Mouse (Mus musculus) hindbrain, embryonic 15.5 days (tissue): ENCODE results near the gene Sat2. TPM values are rescaled to one million over a fixed set of nuclear protein-coding genes. Genes with fewer than 3 reads are reported as not detected.
"Not testable (repeated sequence)": the region's sequence is repeated elsewhere in the genome, so short reads cannot be mapped to it uniquely, and the experiment has no call there.

ENCODE experiments used
- ATAC-seq: fragments of 200-750 bp; cut with Nextera tagmentation; 2 replicates; pipeline ENCODE4 v1.8.0; 2017; ENCODE audit warnings: low read depth, moderate number of reproducible peaks, moderate TSS enrichment; ENCODE audit not compliant: low FRiP score
- H3K27ac ChIP-seq: fragments of 300-500 bp; sonication (generic); replicated peaks from 2 replicates; pipeline ENCODE4 v1.5.1; 2015; ENCODE audit warnings: mild to moderate bottlenecking, inconsistent platforms
- H3K27me3 ChIP-seq: fragments of 300-500 bp; sonication (generic); 2 replicates; pipeline ENCODE4 v1.6.1; 2015; ENCODE audit warnings: control low read depth, inconsistent platforms
- H3K36me3 ChIP-seq: fragments of 300-500 bp; sonication (generic); 2 replicates; pipeline ENCODE4 v1.6.1; 2015; ENCODE audit warnings: control low read depth, inconsistent platforms
- H3K4me1 ChIP-seq: fragments of 300-500 bp; sonication (generic); replicated peaks from 2 replicates; pipeline ENCODE4 v1.6.1; 2015; ENCODE audit warnings: control low read depth, inconsistent platforms
- H3K4me2 ChIP-seq: fragments of 300-500 bp; sonication (generic); 2 replicates; pipeline ENCODE4 v1.6.1; 2015; ENCODE audit warnings: moderate library complexity, mild to moderate bottlenecking, inconsistent platforms
- H3K4me3 ChIP-seq: fragments of 300-500 bp; sonication (generic); 2 replicates; pipeline ENCODE4 v1.5.1; 2015; ENCODE audit warnings: mild to moderate bottlenecking, inconsistent platforms
- H3K9ac ChIP-seq: fragments of 300-500 bp; sonication (generic); 2 replicates; pipeline ENCODE4 v1.6.1; 2015; ENCODE audit warnings: inconsistent platforms
- H3K9me3 ChIP-seq: fragments of 300-500 bp; sonication (generic); 2 replicates; pipeline ENCODE4 v1.6.1; 2016; ENCODE audit warnings: control low read depth, inconsistent platforms
- WGBS: fragments of 180-500 bp; shearing (Covaris S2); methylation state at CpG from one replicate; pipeline ENCODE4 v1.1.7; 2015; 5-methylcytosine and 5-hydroxymethylcytosine counted together
- polyA plus RNA-seq: library from polyadenylated mRNA; unstranded; fragments of >200 nt; fragmentation: Nextera tagmentation; extraction: Ambion mirVana; gene quantifications from 2 replicates; pipeline ENCODE4 v1.2.1, GENCODE M21; 2015

Sat2 gene
- polyA plus RNA-seq, 1 experiment from 2014 or later = 23.9 TPM

- Histone ChIP-seq H3K4me3 (no peak within 1 kb of the TSS), H3K9me3 (no peaks in the 10 kb centered on the region), H3K4me2 (no peak within 1 kb of the TSS), H3K4me1 (peaks cover 16% of the 10 kb centered on the region), H3K36me3 (no peaks in the 10 kb centered on the region), H3K27me3 (no peaks in the 10 kb centered on the region), H3K9ac (no peak within 1 kb of the TSS), H3K27ac (no peak within 1 kb of the TSS)
- 77% methylated on average over 5 of the region's 5 CpGs for WGBS
- no peak for ATAC-seq
Observed at GRCm38 (mm10) chr11:69617805-69618204, 4.0 kb upstream of the Sat2 start, which contains the start of gene Shbg. Gene Shbg, minus strand, starts transcription at chr11:69617905.

DNA sequence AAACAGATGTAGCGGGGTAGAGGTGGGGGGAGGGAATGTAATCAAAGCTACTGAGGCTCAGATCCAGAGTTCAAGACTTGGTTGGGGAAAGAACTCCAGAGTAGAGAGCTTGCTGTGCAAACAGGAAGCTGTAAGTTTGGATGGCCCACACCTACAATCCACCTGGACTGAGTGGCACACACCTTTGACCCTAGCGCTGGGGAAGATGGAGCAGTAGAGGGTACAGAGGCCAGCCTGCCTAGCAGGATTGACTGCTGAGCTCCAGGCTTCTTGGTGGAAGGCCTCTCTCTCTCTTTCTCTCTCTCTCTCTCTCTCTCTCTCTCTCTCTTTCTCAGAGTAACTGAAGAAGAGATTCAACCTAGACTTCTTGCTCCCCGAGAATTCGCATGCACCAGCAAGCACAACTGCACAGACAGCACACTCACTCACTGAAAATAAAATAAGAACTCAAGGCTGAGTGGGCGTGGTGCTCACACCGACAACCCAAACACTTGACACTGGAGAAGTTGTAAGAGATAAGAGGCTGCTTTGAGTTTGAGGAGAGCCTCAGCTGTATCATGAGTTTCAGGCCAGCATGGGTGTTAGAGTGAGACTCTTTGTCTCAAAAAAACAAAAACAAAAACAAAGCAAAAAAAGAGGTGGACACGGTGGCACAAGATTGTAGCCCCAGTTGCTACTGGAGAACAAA, 1.3 kb upstream of the Sat2 start:
- no peak overlapping the region for H3K4me2 ChIP-seq
- peaks cover 16% of the 10 kb centered on the region for H3K4me1 ChIP-seq
- H3K9me3 ChIP-seq = no peaks in the 10 kb centered on the region
- no peak overlapping the region for H3K27ac ChIP-seq
- no peak overlapping the region for H3K4me3 ChIP-seq
- no peak overlapping the region for H3K9ac ChIP-seq
- 87% methylated on average over 7 of the region's 7 CpGs for whole genome bisulfite sequencing
- no peaks in the 10 kb centered on the region for H3K36me3 ChIP-seq
- ATAC-seq = no peak
- H3K27me3 ChIP-seq = no peaks in the 10 kb centered on the region

DNA sequence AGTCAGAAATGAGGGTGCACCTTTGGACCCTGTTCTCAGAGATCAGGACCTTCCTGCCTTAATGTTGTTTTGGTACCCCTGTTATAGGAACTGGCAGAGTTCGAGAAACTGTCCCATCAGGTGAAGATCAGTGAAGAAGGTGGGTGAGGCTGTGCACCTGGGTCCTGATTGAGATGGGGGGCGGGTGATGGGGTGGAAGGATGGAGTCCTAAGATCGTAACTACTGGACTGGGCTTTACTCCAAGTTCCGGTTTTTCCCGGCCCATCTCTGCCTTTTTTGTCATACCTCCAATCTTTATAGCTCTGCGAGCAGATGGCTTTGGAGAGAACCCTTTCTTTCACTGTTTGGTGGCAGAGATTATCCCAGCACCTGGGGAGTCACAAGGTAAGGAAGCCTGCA, 582 bp downstream of the Sat2 start:
- H3K9ac ChIP-seq = peak overlapping the region; percentile 52
- peak overlapping the region; percentile 68 for H3K4me2 ChIP-seq
- H3K4me1 ChIP-seq = peaks cover 16% of the 10 kb centered on the region
- 39% methylated on average over 6 of the region's 6 CpGs for WGBS
- peak overlapping the region; percentile 78 for H3K27ac ChIP-seq
- peak overlapping the region; percentile 47 for H3K4me3 ChIP-seq
- H3K9me3 ChIP-seq = no peaks in the 10 kb centered on the region
- H3K36me3 ChIP-seq = no peaks in the 10 kb centered on the region
- ATAC-seq = peak; percentile 43; the same call in 1 of the 2 replicates
- no peaks in the 10 kb centered on the region for H3K27me3 ChIP-seq

DNA sequence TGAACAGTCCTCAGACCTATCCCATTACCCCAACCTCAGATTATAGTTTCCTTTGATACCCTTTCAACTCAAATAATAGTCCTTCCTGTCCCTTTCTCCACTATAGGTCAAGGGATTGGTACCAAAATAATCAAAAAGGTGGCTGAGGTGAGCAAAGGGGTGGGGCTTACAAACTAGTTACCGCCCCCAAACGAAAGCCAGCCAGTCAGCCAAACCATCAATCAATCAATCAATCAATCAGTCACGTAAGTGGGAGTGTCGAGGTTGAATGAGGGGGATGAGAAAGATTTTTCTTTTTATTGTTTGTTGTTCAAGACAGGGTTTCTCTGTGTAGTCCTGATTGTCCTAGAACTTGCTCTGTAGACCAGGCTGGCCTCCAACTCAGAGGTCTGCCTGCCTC, 1.2 kb downstream of the Sat2 start:
- Histone ChIP-seq H3K9me3 (no peaks in the 10 kb centered on the region), H3K9ac (peak overlapping the region; percentile 52; the same call in 1 of the 2 replicates), H3K4me1 (peaks cover 16% of the 10 kb centered on the region), H3K27ac (no peak overlapping the region), H3K36me3 (no peaks in the 10 kb centered on the region), H3K4me3 (peak overlapping the region; percentile 47), H3K27me3 (no peaks in the 10 kb centered on the region), H3K4me2 (peak overlapping the region; percentile 68)
- ATAC-seq = no peak
- 62% methylated on average over 4 of the region's 4 CpGs for WGBS

DNA sequence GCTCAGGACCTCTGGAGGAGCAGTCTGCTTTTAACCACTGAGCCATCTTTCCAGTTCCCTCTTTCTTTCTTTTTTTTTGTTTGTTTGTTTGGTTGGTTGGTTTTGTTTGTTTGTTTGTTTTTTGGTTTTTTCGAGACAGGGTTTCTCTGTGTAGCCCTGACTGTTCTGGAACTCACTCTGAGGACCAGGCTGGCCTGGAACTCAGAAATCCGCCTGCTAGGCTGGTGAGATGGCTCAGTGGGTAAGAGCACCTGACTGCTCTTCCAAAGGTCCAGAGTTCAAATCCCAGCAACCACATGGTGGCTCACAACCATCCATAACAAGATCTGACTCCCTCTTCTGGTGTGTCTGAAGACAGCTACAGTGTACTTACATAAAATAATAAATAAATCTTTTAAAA, 2.5 kb downstream of the Sat2 start:
- not testable (repeated sequence) for H3K9me3 ChIP-seq, H3K9ac ChIP-seq, H3K4me2 ChIP-seq, H3K4me3 ChIP-seq, H3K36me3 ChIP-seq, ATAC-seq, H3K27me3 ChIP-seq, H3K27ac ChIP-seq
- H3K4me1 ChIP-seq = peaks cover 16% of the 10 kb centered on the region
- WGBS = 90% methylated on average over 2 of the region's 2 CpGs

DNA sequence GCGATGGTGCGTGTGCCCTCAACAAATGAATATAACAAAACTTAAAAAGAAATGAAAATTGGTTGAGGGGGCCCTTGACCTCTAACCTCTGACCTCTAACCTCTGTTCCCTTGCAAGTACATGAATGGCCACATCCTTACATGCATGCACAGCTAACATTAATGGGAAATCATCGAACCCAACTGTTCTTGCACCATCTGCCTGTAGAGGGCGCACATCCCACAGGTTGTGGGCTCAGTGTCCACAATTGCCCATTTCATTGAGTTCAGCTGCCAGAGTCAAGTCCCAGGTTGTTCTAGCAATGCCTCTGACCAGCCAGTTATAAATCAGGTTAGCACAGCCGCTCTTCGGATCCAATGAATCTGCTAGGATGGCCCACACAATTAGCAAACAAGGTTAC, 6.5 kb downstream of the Sat2 start:
- Histone ChIP-seq H3K36me3 (no peaks in the 10 kb centered on the region), H3K9me3 (no peaks in the 10 kb centered on the region), H3K9ac (no peak overlapping the region), H3K27ac (no peak overlapping the region), H3K4me3 (no peak overlapping the region), H3K4me2 (no peak overlapping the region), H3K27me3 (no peaks in the 10 kb centered on the region), H3K4me1 (peaks cover under 1% of the 10 kb centered on the region)
- WGBS = 36% methylated on average over 6 of the region's 6 CpGs
- ATAC-seq = no peak

GRCm38 (mm10) chr11:69629802-69630201, 8.0 kb downstream of the Sat2 start:
- Histone ChIP-seq H3K27ac (no peak overlapping the region), H3K9ac (no peak overlapping the region), H3K4me3 (no peak overlapping the region), H3K4me2 (no peak overlapping the region), H3K9me3 (no peaks in the 10 kb centered on the region), H3K4me1 (peaks cover 13% of the 10 kb centered on the region), H3K36me3 (no peaks in the 10 kb centered on the region), H3K27me3 (no peaks in the 10 kb centered on the region)
- WGBS = 66% methylated on average over 1 of the region's 1 CpGs
- ATAC-seq = no peak

DNA sequence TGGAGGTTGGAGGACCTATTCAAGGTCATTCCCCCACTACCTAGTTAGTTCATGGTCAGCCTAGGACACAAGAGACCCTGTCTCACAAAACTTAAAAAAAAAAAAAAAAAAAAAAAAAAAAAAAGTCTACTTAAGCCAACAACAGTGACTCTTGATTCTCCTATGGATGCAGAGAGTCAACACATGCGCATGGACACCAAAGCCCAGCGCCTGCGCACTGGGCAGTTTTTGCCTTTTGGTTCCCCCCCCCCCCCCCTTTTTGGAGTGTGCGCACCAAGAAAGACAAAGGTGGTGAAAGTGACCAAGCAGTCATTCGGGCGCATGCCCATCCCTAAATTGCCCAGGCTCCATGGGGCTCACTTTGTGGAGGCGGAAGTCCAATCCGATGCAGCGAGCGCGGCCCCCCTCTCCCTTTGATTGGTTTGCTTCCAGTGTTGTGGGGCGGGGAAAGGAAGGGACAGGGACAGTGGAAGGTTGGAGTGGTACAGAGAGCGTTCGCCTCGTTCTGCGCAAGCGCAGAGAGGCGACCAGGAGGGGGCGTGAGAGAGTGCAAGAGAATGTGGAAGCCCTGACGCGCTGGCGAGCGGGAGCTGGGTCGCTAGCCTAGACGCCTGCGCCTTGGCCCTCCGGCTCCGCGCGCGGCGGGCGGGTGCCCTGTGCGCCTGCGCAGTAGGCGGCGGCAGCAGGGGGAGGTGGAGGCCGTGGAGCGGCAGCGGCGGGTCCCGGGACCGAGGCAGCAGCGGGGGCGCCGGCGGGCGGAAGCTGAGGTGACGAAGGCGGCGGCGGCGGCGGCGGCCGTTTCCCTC, 10.7 kb downstream of the Sat2 start, which contains the start of gene Fxr2:
Gene Fxr2, plus strand, starts transcription at position 707 of the 806 bp plus-strand sequence.
- Histone ChIP-seq H3K9me3 (no peaks in the 10 kb centered on the region), H3K4me1 (peaks cover 33% of the 10 kb centered on the region), H3K27ac (peak within 1 kb of the TSS; percentile 95), H3K9ac (peak within 1 kb of the TSS; percentile 99), H3K4me2 (peak within 1 kb of the TSS; percentile 78), H3K4me3 (peak within 1 kb of the TSS; percentile 94), H3K36me3 (peaks cover 4% of the 10 kb centered on the region; the same call in 1 of the 2 replicates), H3K27me3 (no peaks in the 10 kb centered on the region)
- ATAC-seq = peak; percentile 100
- WGBS = under 1% methylated on average over 36 of the region's 56 CpGs

DNA sequence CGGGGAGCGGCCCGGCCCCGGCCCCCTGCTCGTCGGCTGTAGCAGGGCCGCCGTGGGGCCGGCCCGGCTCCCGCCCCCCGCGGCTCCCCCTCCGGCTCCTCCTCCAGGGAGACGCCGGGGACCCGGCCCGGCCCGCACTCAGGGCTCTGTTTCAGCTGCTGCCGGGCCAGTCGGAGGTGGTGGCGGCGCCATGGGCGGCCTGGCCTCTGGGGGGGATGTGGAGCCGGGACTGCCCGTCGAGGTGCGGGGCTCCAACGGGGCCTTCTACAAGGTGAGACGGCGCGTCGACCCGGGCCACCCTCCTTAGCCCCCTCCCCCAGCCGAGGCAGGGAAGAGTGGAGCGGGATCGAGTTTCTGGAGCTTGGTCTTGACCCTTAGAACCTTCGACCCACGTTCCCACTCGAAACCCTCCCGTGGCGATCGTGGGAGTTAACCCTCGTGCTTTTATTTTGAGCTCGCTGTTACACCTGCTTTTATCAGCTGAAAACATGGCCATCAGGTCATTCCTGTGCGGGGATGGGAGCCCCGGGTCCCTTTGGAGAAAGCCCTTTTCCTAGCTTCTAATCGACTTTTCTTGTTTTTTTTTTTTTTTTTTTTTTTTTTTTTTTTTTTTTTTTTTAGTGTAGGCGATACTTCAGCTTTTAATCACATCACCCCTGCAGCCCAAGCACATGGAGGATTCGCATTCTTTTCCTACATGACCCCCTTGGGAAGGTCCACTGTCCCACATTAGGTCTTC, 11.5 kb downstream of the Sat2 start:
- peak; percentile 40; the same call in 1 of the 2 replicates for ATAC-seq
- Histone ChIP-seq H3K9me3 (no peaks in the 10 kb centered on the region), H3K36me3 (peaks cover 5% of the 10 kb centered on the region; the same call in 1 of the 2 replicates), H3K9ac (peak overlapping the region; percentile 99), H3K4me3 (peak overlapping the region; percentile 94), H3K4me2 (peak overlapping the region; percentile 78), H3K27ac (peak overlapping the region; percentile 95), H3K4me1 (peaks cover 33% of the 10 kb centered on the region), H3K27me3 (no peaks in the 10 kb centered on the region)
- under 1% methylated on average over 33 of the region's 50 CpGs for WGBS

GRCm38 (mm10) chr11:69635471-69635870, 13.6 kb downstream of the Sat2 start:
- no peak overlapping the region for H3K4me3 ChIP-seq
- H3K36me3 ChIP-seq = peaks cover 19% of the 10 kb centered on the region
- H3K9me3 ChIP-seq = no peaks in the 10 kb centered on the region
- no peak overlapping the region for H3K27ac ChIP-seq
- H3K27me3 ChIP-seq = no peaks in the 10 kb centered on the region
- H3K4me2 ChIP-seq = peak overlapping the region; percentile 78; the same call in 1 of the 2 replicates
- ATAC-seq = no peak
- H3K9ac ChIP-seq = no peak overlapping the region
- H3K4me1 ChIP-seq = peaks cover 33% of the 10 kb centered on the region
- 93% methylated on average over 3 of the region's 3 CpGs for WGBS

DNA sequence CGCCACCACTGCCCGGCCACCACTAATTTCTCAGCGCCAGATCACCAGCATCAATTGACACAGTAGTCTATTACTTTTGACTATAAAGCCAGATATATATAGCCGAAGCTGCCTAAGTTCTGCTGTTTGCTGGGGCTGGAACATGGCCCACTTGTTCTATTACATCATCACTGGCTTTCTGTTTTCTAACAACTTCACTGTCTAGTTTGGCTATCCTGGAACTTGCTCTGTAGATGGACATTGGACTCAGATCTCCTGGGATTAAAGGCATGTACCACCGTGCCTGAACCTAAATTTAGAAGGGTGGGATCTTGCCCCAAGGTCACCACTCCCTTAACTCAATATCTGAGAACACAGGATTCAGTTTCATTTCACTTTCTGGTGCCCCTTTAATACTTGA, 24.0 kb downstream of the Sat2 start:
- ATAC-seq = no peak
- Histone ChIP-seq H3K36me3 (peaks cover 94% of the 10 kb centered on the region), H3K4me3 (no peak overlapping the region), H3K4me1 (no peaks in the 10 kb centered on the region), H3K9ac (no peak overlapping the region), H3K27me3 (no peaks in the 10 kb centered on the region), H3K4me2 (no peak overlapping the region), H3K27ac (no peak overlapping the region), H3K9me3 (no peaks in the 10 kb centered on the region)
- WGBS = 96% methylated on average over 5 of the region's 5 CpGs

- H3K4me3 ChIP-seq = no peak overlapping the region
Observed at GRCm38 (mm10) chr11:69653399-69653798, 31.6 kb downstream of the Sat2 start.

More at GRCm38 (mm10) chr11:69653399-69653798, 31.6 kb downstream of the Sat2 start:
- H3K9me3 ChIP-seq = no peaks in the 10 kb centered on the region
- WGBS = 81% methylated on average over 5 of the region's 5 CpGs
- no peak for ATAC-seq
- H3K4me1 ChIP-seq = peaks cover 11% of the 10 kb centered on the region
- no peak overlapping the region for H3K9ac ChIP-seq
- H3K27me3 ChIP-seq = no peaks in the 10 kb centered on the region
- peaks cover 68% of the 10 kb centered on the region for H3K36me3 ChIP-seq
- no peak overlapping the region for H3K27ac ChIP-seq
- H3K4me2 ChIP-seq = no peak overlapping the region
